Mouse (Mus musculus): ENCODE results near the gene Mex3a. TPM values are rescaled to one million over a fixed set of nuclear protein-coding genes. Genes with fewer than 3 reads are reported as not detected.

Gene Mex3a
- 4.5 and 4.7 TPM in 2 replicates for polyA plus RNA-seq (2012; rRNA removed)

GRCm38 (mm10) chr3:88532299-88532674, at the start of gene Mex3a:
Gene Mex3a (plus strand): TSS chr3:88532395.
- DNase-seq (ENCODE audit: extremely low spot score in 1 of 2, low spot score in 1 of 2) = no peak

- DNase-seq (ENCODE audit: extremely low spot score in 1 of 2, low spot score in 1 of 2) = no peak
Observed at GRCm38 (mm10) chr3:88483141-88483540, 49.1 kb upstream of the Mex3a start.

GRCm38 (mm10) chr3:88483621-88484020, 48.6 kb upstream of the Mex3a start:
- peak in 1 of 2 experiments; percentile 85 for DNase-seq (ENCODE audit: extremely low spot score in 1 of 2, low spot score in 1 of 2)

- DNase-seq (ENCODE audit: extremely low spot score in 1 of 2, low spot score in 1 of 2) = no peak
Observed at GRCm38 (mm10) chr3:88484597-88485316, 47.4 kb upstream of the Mex3a start.

- no peak for DNase-seq (ENCODE audit: extremely low spot score in 1 of 2, low spot score in 1 of 2)
Observed at GRCm38 (mm10) chr3:88486043-88486442, 46.2 kb upstream of the Mex3a start.

GRCm38 (mm10) chr3:88486887-88487286, 45.3 kb upstream of the Mex3a start:
- no peak for DNase-seq (ENCODE audit: extremely low spot score in 1 of 2, low spot score in 1 of 2)

- no peak for DNase-seq (ENCODE audit: extremely low spot score in 1 of 2, low spot score in 1 of 2)
Observed at GRCm38 (mm10) chr3:88487396-88487795, 44.8 kb upstream of the Mex3a start.

GRCm38 (mm10) chr3:88493706-88494582, 38.3 kb upstream of the Mex3a start:
- DNase-seq (ENCODE audit: extremely low spot score in 1 of 2, low spot score in 1 of 2) = no peak

GRCm38 (mm10) chr3:88494836-88495628, 37.2 kb upstream of the Mex3a start:
- DNase-seq (ENCODE audit: extremely low spot score in 1 of 2, low spot score in 1 of 2) = no peak

- no peak for DNase-seq (ENCODE audit: extremely low spot score in 1 of 2, low spot score in 1 of 2)
Observed at GRCm38 (mm10) chr3:88495741-88496415, 36.3 kb upstream of the Mex3a start.

- no peak for DNase-seq (ENCODE audit: extremely low spot score in 1 of 2, low spot score in 1 of 2)
Observed at GRCm38 (mm10) chr3:88499580-88499979, 32.6 kb upstream of the Mex3a start.

- DNase-seq (ENCODE audit: extremely low spot score in 1 of 2, low spot score in 1 of 2) = no peak
Observed at GRCm38 (mm10) chr3:88500087-88500486, 32.1 kb upstream of the Mex3a start.

- DNase-seq (ENCODE audit: extremely low spot score in 1 of 2, low spot score in 1 of 2) = no peak
Observed at GRCm38 (mm10) chr3:88500655-88501365, 31.4 kb upstream of the Mex3a start.

GRCm38 (mm10) chr3:88501366-88502030, 30.7 kb upstream of the Mex3a start:
- DNase-seq (ENCODE audit: extremely low spot score in 1 of 2, low spot score in 1 of 2) = no peak

- no peak for DNase-seq (ENCODE audit: extremely low spot score in 1 of 2, low spot score in 1 of 2)
Observed at GRCm38 (mm10) chr3:88502031-88502571, 30.1 kb upstream of the Mex3a start.

- DNase-seq (ENCODE audit: extremely low spot score in 1 of 2, low spot score in 1 of 2) = peak; percentile 87 to 95
Observed at GRCm38 (mm10) chr3:88502641-88503504, 29.3 kb upstream of the Mex3a start.

- DNase-seq (ENCODE audit: extremely low spot score in 1 of 2, low spot score in 1 of 2) = peak in 1 of 2 experiments; percentile 67
Observed at GRCm38 (mm10) chr3:88503505-88503863, 28.7 kb upstream of the Mex3a start.
